Mouse (Mus musculus) spleen, adult 2 months (tissue): ENCODE data around the gene Zdhhc7. TPM values are rescaled to one million over a fixed set of nuclear protein-coding genes. Genes with fewer than 3 reads are reported as not detected.

Experiments used
- DNase-seq, 2 experiments: peaks; one replicate each; pipeline versions ENCODE4 v3.0.0 to v3.0.0-alpha.2; 2012 to 2021; ENCODE audit warnings: low spot score in 2 of 2, low read depth in 1 of 2
- H3K27ac ChIP-seq: fragments of 200-500 bp; 2 replicates; pipeline ENCODE4 v1.5.1; 2012; ENCODE audit warnings: low read length, inconsistent platforms; ENCODE audit not compliant: insufficient read depth
- H3K27me3 ChIP-seq: fragments of 200-500 bp; 2 replicates; pipeline ENCODE4 v1.6.1; 2012; ENCODE audit warnings: mild to moderate bottlenecking, moderate library complexity, low read length, inconsistent platforms; ENCODE audit not compliant: control insufficient read depth, insufficient read depth
- H3K36me3 ChIP-seq: fragments of 200-500 bp; 2 replicates; pipeline ENCODE4 v1.6.1; 2012; ENCODE audit warnings: mild to moderate bottlenecking, low read length, inconsistent platforms; ENCODE audit not compliant: control insufficient read depth, insufficient read depth
- H3K4me1 ChIP-seq: fragments of 200-500 bp; 2 replicates; pipeline ENCODE4 v1.6.1; 2011; ENCODE audit warnings: inconsistent platforms; ENCODE audit not compliant: control insufficient read depth, insufficient read depth, insufficient read length
- H3K4me3 ChIP-seq: fragments of 200-500 bp; 2 replicates; pipeline ENCODE4 v1.5.1; 2011; ENCODE audit warnings: mild to moderate bottlenecking, inconsistent platforms; ENCODE audit not compliant: insufficient read depth, insufficient read length; ENCODE audit errors: extremely low read depth
- CTCF ChIP-seq: fragments of 200-500 bp; IDR thresholded peaks from 2 replicates; pipeline ENCODE4 v1.5.1; 2011; ENCODE audit warnings: mild to moderate bottlenecking, inconsistent platforms; ENCODE audit not compliant: insufficient read depth, insufficient read length, insufficient replicate concordance; ENCODE audit errors: extremely low read depth
- POLR2A ChIP-seq: fragments of 200-500 bp; IDR thresholded peaks from 2 replicates; pipeline ENCODE4 v1.6.1; 2011; ENCODE audit warnings: low read depth, low read length, inconsistent platforms
- WGBS: fragments of 180-500 bp; shearing (Covaris S2); methylation state at CpG from one replicate; pipeline ENCODE4 v1.1.7; 2018; 5-methylcytosine and 5-hydroxymethylcytosine counted together
- polyA plus RNA-seq: library from polyadenylated mRNA; depleted of rRNA; stranded (reverse); fragments of >200 nt; gene quantifications from 2 replicates; pipeline ENCODE4 v1.2.3, GENCODE M21; 2012

Zdhhc7 gene
- polyA plus RNA-seq, 1 experiment, result 45.8 TPM

DNA sequence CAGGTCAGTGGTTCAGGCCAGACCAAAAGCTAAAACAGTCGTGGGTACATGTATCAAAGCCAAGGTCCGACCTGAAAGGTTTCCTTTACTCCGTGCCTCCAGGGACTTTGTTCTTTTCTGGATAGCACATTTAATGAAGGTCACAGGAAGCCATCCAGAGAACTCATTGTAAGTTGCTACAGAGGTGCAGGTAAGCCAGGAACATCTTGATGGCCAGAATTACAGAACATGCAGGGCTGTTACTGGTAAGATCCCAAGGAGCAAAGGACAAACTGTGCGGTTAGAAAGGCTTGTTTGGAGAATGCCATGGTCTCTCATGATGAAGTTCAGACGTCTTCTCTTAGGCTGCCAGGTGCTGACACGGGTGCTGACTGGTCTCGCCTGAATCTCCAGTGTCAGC, 15.3 kb upstream of the Zdhhc7 start:
- H3K36me3 ChIP-seq, result no peaks in the 10 kb centered on the region
- H3K4me1 ChIP-seq, result peaks cover 10% of the 10 kb centered on the region
- no peak overlapping the region for H3K4me3 ChIP-seq
- no peak for TF ChIP-seq POLR2A
- TF ChIP-seq CTCF, result no peak
- no peak for DNase-seq
- WGBS, result 74% methylated on average over 7 of the region's 7 CpGs
- H3K27me3 ChIP-seq, result peaks cover 7% of the 10 kb centered on the region; the same call in 1 of the 2 replicates
- H3K27ac ChIP-seq, result no peak overlapping the region

DNA sequence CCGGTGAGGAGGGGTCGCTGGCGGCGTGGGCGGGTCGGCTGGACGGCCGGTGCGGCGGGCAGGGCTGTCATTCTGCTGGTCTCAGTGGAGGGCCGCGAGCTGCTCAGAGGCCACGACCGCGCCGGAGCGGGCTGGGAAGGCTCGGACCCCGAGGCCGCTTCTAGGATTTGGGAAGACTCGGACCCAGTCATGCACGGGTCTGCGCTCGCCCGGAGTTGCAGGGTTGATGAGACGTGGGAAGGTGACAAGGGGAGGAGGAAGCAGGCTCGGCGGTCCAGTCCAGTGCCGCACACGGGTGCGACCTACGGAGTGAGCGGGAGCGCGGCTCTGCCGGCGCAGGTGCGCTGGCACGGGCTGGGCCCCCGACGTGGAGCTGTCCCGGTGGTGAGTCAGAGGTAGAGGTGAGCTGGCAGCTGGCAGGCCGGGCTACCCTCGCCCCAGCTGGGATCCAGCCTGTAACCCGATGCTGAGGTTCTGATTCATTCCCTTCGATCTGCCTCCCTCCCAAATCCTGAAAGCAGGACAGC, 13.1 kb upstream of the Zdhhc7 start:
- no peak for TF ChIP-seq POLR2A
- TF ChIP-seq CTCF, result no peak
- Histone ChIP-seq H3K4me1 (peaks cover 11% of the 10 kb centered on the region), H3K27me3 (peaks cover 7% of the 10 kb centered on the region; the same call in 1 of the 2 replicates), H3K36me3 (no peaks in the 10 kb centered on the region), H3K27ac (peak overlapping the region; percentile 28; the same call in 1 of the 2 replicates), H3K4me3 (peak overlapping the region; percentile 58)
- 3% methylated on average over 45 of the region's 46 CpGs for WGBS
- no peak for DNase-seq

DNA sequence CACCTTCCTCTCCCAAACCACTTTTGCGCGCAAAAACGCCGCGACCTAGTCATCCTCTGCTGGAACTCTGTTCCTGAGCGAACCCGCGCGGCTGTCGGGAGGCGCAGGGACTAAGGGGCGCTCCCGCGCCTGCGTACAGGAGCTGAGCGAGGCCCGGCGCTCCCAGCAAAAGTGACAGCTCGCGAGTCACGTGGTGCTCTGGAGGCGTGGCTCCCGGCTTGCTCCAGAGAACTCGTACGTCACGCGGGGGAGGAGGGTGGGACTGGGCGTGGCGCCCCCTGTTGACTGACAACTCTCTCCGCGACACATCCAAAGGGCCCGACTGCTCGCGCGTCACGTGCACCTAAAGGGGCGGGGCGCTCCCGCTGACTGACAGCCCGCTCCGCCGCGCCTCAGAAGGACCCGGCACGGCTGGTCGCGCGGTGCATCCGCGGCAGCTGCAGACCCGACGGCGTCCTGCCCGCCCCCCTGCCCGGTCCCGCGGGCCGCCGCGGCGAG, 12.5 kb upstream of the Zdhhc7 start, which contains the start of gene 6430548M08Rik:
Gene 6430548M08Rik, plus strand, starts transcription at position 395 of the 498 bp plus-strand sequence.
- peak; percentile 99 to 100 for DNase-seq
- Histone ChIP-seq H3K4me1 (peaks cover 13% of the 10 kb centered on the region), H3K4me3 (peak within 1 kb of the TSS; percentile 59), H3K36me3 (no peaks in the 10 kb centered on the region), H3K27me3 (peaks cover 7% of the 10 kb centered on the region; the same call in 1 of the 2 replicates), H3K27ac (peak within 1 kb of the TSS; percentile 66)
- TF ChIP-seq POLR2A, result peak; percentile 64; the same call in 1 of the 2 replicates
- TF ChIP-seq CTCF, result peak; percentile 19; the same call in 1 of the 2 replicates
- under 1% methylated on average over 60 of the region's 61 CpGs for WGBS

DNA sequence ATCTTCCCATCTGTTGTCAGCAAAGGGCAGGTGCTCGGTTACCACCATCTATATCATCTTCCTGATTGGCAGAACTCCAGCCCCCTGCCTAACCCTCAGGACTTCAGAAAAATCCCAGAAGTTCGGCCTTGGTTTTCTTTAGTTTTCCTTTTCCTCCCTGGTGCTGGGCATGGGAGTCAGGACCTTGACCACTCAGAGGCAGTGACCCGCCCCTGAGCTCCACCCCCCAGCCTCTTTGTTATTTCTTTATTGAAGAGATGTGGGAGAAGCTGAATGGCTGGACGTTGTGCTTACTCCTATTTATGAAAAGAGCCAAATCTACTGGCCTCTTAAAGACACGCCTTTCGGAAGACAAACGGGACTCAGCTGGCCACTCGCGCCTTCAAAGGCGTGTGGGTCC, 12.0 kb upstream of the Zdhhc7 start:
- TF ChIP-seq CTCF, result no peak
- TF ChIP-seq POLR2A, result no peak
- WGBS, result 10% methylated on average over 10 of the region's 10 CpGs
- Histone ChIP-seq H3K4me3 (peak overlapping the region; percentile 59), H3K4me1 (peaks cover 13% of the 10 kb centered on the region), H3K27ac (peak overlapping the region; percentile 66), H3K27me3 (peaks cover 7% of the 10 kb centered on the region; the same call in 1 of the 2 replicates), H3K36me3 (no peaks in the 10 kb centered on the region)
- no peak for DNase-seq

DNA sequence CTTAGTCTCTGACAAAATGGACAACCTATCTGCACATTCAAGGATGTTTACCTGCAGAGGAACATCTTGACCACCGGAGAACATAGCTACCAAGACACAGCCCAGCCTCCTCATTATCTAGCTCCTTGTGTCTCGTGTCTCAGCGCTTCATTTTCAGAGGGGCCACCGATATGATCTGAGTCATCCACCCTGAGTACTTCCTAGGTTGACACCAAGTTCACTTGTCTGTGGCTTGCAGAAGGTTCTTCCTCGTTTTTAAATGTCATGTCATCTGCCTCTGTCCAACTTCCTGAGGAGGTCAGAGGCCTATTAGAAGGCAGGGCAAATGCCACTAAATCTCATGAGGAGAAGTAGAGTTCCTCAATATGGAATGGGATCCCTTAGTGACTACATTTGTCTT, 11.3 kb upstream of the Zdhhc7 start:
- H3K4me1 ChIP-seq, result peaks cover 13% of the 10 kb centered on the region
- WGBS, result 32% methylated on average over 5 of the region's 5 CpGs
- H3K36me3 ChIP-seq, result no peaks in the 10 kb centered on the region
- no peak for TF ChIP-seq CTCF
- DNase-seq, result no peak
- H3K4me3 ChIP-seq, result no peak overlapping the region
- H3K27ac ChIP-seq, result peak overlapping the region; percentile 66
- peaks cover 7% of the 10 kb centered on the region; the same call in 1 of the 2 replicates for H3K27me3 ChIP-seq

- no peak for DNase-seq
- H3K27ac ChIP-seq, result no peak overlapping the region
- H3K36me3 ChIP-seq, result no peaks in the 10 kb centered on the region
- TF ChIP-seq CTCF, result no peak
- TF ChIP-seq POLR2A, result no peak
- H3K27me3 ChIP-seq, result peaks cover 7% of the 10 kb centered on the region; the same call in 1 of the 2 replicates
- WGBS, result 89% methylated on average over 4 of the region's 4 CpGs
- no peak overlapping the region for H3K4me3 ChIP-seq
- peaks cover 13% of the 10 kb centered on the region for H3K4me1 ChIP-seq
Measured at GRCm38 (mm10) chr8:120111382-120111781, 10.1 kb upstream of the Zdhhc7 start.

GRCm38 (mm10) chr8:120110966-120111365, 9.7 kb upstream of the Zdhhc7 start:
- H3K36me3 ChIP-seq, result no peaks in the 10 kb centered on the region
- no peak for DNase-seq
- peaks cover 13% of the 10 kb centered on the region for H3K4me1 ChIP-seq
- 88% methylated on average over 4 of the region's 4 CpGs for WGBS
- no peak for TF ChIP-seq CTCF
- TF ChIP-seq POLR2A, result no peak
- peaks cover 7% of the 10 kb centered on the region; the same call in 1 of the 2 replicates for H3K27me3 ChIP-seq
- no peak overlapping the region for H3K4me3 ChIP-seq
- H3K27ac ChIP-seq, result no peak overlapping the region
